14 mouse cellular contexts compared by ENCODE assay signal in the genomic region with DNA sequence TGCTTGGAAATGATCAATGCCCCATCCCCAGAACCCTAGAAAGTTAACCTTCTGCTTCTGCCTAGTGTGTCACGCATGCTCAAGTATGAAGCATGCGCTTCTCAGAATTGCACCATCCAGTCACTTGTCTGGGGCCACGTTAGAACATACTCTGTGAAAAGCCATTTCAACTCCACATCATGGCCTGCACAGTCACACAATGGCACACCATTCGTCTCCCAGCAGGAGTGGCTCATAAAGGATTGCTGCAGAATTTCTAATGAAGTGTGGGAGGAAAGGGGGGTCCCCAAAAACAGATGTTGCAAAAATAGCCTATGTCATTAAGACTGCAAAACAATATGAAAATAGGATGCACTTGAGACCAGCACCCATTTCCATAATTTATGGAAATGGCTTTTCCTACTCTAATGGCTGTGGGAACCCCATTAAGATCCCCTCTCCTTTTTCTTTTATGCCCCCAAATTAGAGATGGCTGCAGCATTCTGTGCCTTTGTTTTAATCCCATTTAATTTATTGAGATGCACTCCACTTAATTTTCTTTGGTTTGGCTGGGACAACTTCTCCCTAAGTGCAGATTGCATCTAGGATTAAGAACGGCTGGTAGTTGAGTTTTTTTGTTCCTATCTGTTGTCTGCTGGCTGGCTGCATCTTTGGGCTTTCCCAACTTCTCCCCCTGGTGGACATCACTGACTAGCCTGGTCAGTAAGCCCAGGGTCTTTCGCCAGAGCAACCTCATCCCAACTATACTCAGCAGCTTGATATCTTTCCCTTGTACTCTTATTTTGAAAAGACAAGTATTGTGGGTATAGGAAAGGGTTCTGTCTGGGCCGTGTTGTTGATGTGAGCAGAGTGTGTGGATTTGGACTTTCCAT.
A peak's percentile ranks its signal among the peaks of the same experiment; 100 is the strongest.
DNase-seq lines count a peak whose midpoint lies in the region; ATAC-seq and TF ChIP-seq lines count a peak whose summit lies in the region.
"Had no signal": no experiment of that assay in that cellular context is flagged by ENCODE, and none has a peak within 500 bp of the region (broad histone marks: within the 10 kb centered on the region; RNA-seq: fewer than 3 reads in every experiment).

No protein-coding gene starts in this region.

- no peak for TF ChIP-seq CTCF in kidney, adult 2 months (conservative IDR thresholded peaks at IDR 0.05; ENCODE audit: insufficient read depth, insufficient read length, low read depth, low read length)
- peak; percentile 47 for TF ChIP-seq CTCF in Patski (IDR thresholded peaks at IDR 0.05)

- no peaks in the 10 kb centered on the region for H3K36me3 ChIP-seq in kidney, adult 2 months (ENCODE audit: control insufficient read depth, insufficient read depth, low read length)
- H3K36me3 ChIP-seq in forebrain, embryonic 12.5 days (replicated peaks): no peaks in the 10 kb centered on the region
- H3K36me3 ChIP-seq in midbrain, embryonic 13.5 days: no peaks in the 10 kb centered on the region
- H3K36me3 ChIP-seq: embryonic facial prominence, embryonic 15.5 days had no signal

- no peak for TF ChIP-seq POLR2A in kidney, adult 2 months (IDR thresholded peaks at IDR 0.05; ENCODE audit: low read depth, low read length)

- WGBS in kidney, adult 2 months: 63% methylated on average over 7 of the region's 7 CpGs
- WGBS in forebrain, embryonic 12.5 days: 37% methylated on average over 7 of the region's 7 CpGs
- WGBS in midbrain, embryonic 13.5 days: 41% methylated on average over 7 of the region's 7 CpGs

- H3K9ac ChIP-seq in forebrain, embryonic 12.5 days: no peak overlapping the region
- H3K9ac ChIP-seq in midbrain, embryonic 13.5 days (replicated peaks): no peak overlapping the region
- H3K9ac ChIP-seq: embryonic facial prominence, embryonic 15.5 days had no signal

- H3K27me3 ChIP-seq in kidney, adult 2 months (replicated peaks; ENCODE audit: control insufficient read depth, insufficient read depth, low read length): no peaks in the 10 kb centered on the region
- peaks cover 5% of the 10 kb centered on the region for H3K27me3 ChIP-seq in Patski
- H3K27me3 ChIP-seq in forebrain, embryonic 12.5 days: no peaks in the 10 kb centered on the region
- H3K27me3 ChIP-seq in midbrain, embryonic 13.5 days: no peaks in the 10 kb centered on the region
- H3K27me3 ChIP-seq: embryonic facial prominence, embryonic 15.5 days had no signal

- H3K9me3 ChIP-seq in forebrain, embryonic 12.5 days: no peaks in the 10 kb centered on the region
- H3K9me3 ChIP-seq in midbrain, embryonic 13.5 days: no peaks in the 10 kb centered on the region
- H3K9me3 ChIP-seq: embryonic facial prominence, embryonic 15.5 days had no signal

- in situ Hi-C loops in Patski (cut with MboI; ENCODE audit: low pct_unique_long_range_greater_than_20kb): no loop called here

- H3K4me2 ChIP-seq in forebrain, embryonic 12.5 days: no peak overlapping the region
- no peak overlapping the region for H3K4me2 ChIP-seq in midbrain, embryonic 13.5 days (replicated peaks)
- H3K4me2 ChIP-seq: embryonic facial prominence, embryonic 15.5 days; liver, embryonic 11.5 days had no signal

- no peak for ATAC-seq in Patski
- ATAC-seq in forebrain, embryonic 12.5 days (ENCODE audit: low FRiP score): peak; percentile 85
- peak; percentile 78 for ATAC-seq in midbrain, embryonic 13.5 days
- no peak for ATAC-seq in granulocyte monocyte progenitor cell, adult 5-6 weeks (replicated peaks; ENCODE audit: poor library complexity, severe bottlenecking)

- peak; percentile 51 for DNase-seq in kidney, postnatal 10 days
- no peak for DNase-seq in kidney, adult 2 months
- DNase-seq in Patski (ENCODE audit: low read depth, low spot score): no peak
- DNase-seq in Muller cell, postnatal 12 days (ENCODE audit: inconsistent ontology term): no peak
- DNase-seq in spleen, postnatal 36 days (ENCODE audit: low spot score in 2 of 2): no peak
- DNase-seq: heart, adult 18-20 months; kidney, postnatal 25 days; spleen, adult 18-20 months had no signal

- no peak overlapping the region for H3K4me3 ChIP-seq in kidney, adult 2 months (ENCODE audit: insufficient read depth, low read depth, low read length)
- no peak overlapping the region for H3K4me3 ChIP-seq in forebrain, embryonic 12.5 days (replicated peaks)
- no peak overlapping the region for H3K4me3 ChIP-seq in midbrain, embryonic 13.5 days (replicated peaks)
- H3K4me3 ChIP-seq: embryonic facial prominence, embryonic 15.5 days; myocyte had no signal

- no peaks in the 10 kb centered on the region for H3K4me1 ChIP-seq in kidney, adult 2 months (ENCODE audit: control insufficient read depth, insufficient read depth, low read length)
- H3K4me1 ChIP-seq in forebrain, embryonic 12.5 days: peaks cover 16% of the 10 kb centered on the region
- peaks cover 10% of the 10 kb centered on the region for H3K4me1 ChIP-seq in midbrain, embryonic 13.5 days (replicated peaks)
- H3K4me1 ChIP-seq: embryonic facial prominence, embryonic 15.5 days had no signal

- POLR2A ChIA-PET in Patski (lab: Charles Lee): no interaction called here

- H3K27ac ChIP-seq in kidney, adult 2 months (ENCODE audit: insufficient read depth, low read depth, low read length): no peak overlapping the region
- peak overlapping the region; percentile 51; the same call in 1 of the 2 replicates for H3K27ac ChIP-seq in forebrain, embryonic 12.5 days
- peak overlapping the region; percentile 40 for H3K27ac ChIP-seq in midbrain, embryonic 13.5 days
- H3K27ac ChIP-seq: embryonic facial prominence, embryonic 15.5 days had no signal

- CTCF ChIA-PET in Patski (lab: Charles Lee): no interaction called here

Comparison
In these comparisons a context has a peak if more than half of its experiments do, and no peak if none do; other contexts are left out.
1. ATAC-seq: peak in forebrain, embryonic 12.5 days (single experiment) and midbrain, embryonic 13.5 days (single experiment); none in Patski (single experiment) and granulocyte monocyte progenitor cell, adult 5-6 weeks (single experiment).